18 mouse cellular contexts compared by ENCODE assay signal in genomic region chr15:99839165-99839840, GRCm38 (mm10). TPM values are rescaled to one million over a fixed set of nuclear protein-coding genes. Genes with fewer than 3 reads are reported as not detected.
DNase-seq lines count a peak whose midpoint lies in the region; ATAC-seq and TF ChIP-seq lines count a peak whose summit lies in the region.
"Had no signal": no experiment of that assay in that cellular context is flagged by ENCODE, and none has a peak within 500 bp of the region (broad histone marks: within the 10 kb centered on the region; RNA-seq: fewer than 3 reads in every experiment).

No protein-coding gene starts in this region.

- H3K9me3 ChIP-seq in hindbrain, embryonic 11.5 days (ENCODE audit: control insufficient read depth, low read length) = no peaks in the 10 kb centered on the region
- H3K9me3 ChIP-seq: heart, embryonic 13.5 days; hindbrain, embryonic 10.5 days; lung, embryonic 15.5 days; midbrain, embryonic 10.5 days; midbrain, embryonic 15.5 days; neural tube, embryonic 15.5 days had no signal

- intact Hi-C loops in gastrocnemius, adult 2 months (cut with DNase I) = no loop called here

- no peaks in the 10 kb centered on the region for H3K36me3 ChIP-seq in thymus, adult 2 months (ENCODE audit: control insufficient read depth, insufficient read depth, low read length)
- no peaks in the 10 kb centered on the region for H3K36me3 ChIP-seq in hindbrain, embryonic 11.5 days (ENCODE audit: control insufficient read depth, insufficient read depth, low read length)
- H3K36me3 ChIP-seq: lung, embryonic 15.5 days; midbrain, embryonic 15.5 days had no signal

- TF ChIP-seq POLR2A in thymus, adult 2 months (IDR thresholded peaks at IDR 0.05; ENCODE audit: control insufficient read depth, extremely low read depth, insufficient read depth, low read length, poor library complexity) = no peak

- 93% methylated on average over 13 of the region's 13 CpGs for WGBS in thymus, adult 2 months
- WGBS in hindbrain, embryonic 11.5 days = 76% methylated on average over 13 of the region's 13 CpGs

- no peak overlapping the region for H3K9ac ChIP-seq in hindbrain, embryonic 11.5 days (ENCODE audit: low read depth, low read length)
- H3K9ac ChIP-seq: heart, embryonic 13.5 days; lung, embryonic 15.5 days; midbrain, embryonic 15.5 days; neural tube, embryonic 15.5 days had no signal

- no peaks in the 10 kb centered on the region for H3K4me1 ChIP-seq in thymus, adult 2 months (replicated peaks; ENCODE audit: control insufficient read depth, insufficient read depth, low read length)
- H3K4me1 ChIP-seq in hindbrain, embryonic 11.5 days (replicated peaks; ENCODE audit: control insufficient read depth, insufficient read depth, low read length) = no peaks in the 10 kb centered on the region
- H3K4me1 ChIP-seq: heart, embryonic 13.5 days; midbrain, embryonic 10.5 days; midbrain, embryonic 15.5 days had no signal

- peak overlapping the region; percentile 12; the same call in 1 of the 2 replicates for H3K27ac ChIP-seq in gastrocnemius, adult 2 months
- H3K27ac ChIP-seq in thymus, adult 2 months (ENCODE audit: control insufficient read depth, insufficient read depth, low read length) = peak overlapping the region; percentile 49; the same call in 1 of the 2 replicates
- no peak overlapping the region for H3K27ac ChIP-seq in hindbrain, embryonic 11.5 days (ENCODE audit: low read depth, low read length)
- H3K27ac ChIP-seq: heart, embryonic 13.5 days; hindbrain, embryonic 10.5 days; lung, embryonic 15.5 days; midbrain, embryonic 10.5 days; midbrain, embryonic 15.5 days; neural tube, embryonic 15.5 days had no signal

- DNase-seq in cerebellum, adult 9-11 months = peak; percentile 23
- DNase-seq in cerebellum, adult 11 months = no peak
- no peak for DNase-seq in gastrocnemius, adult 2 months
- no peak for DNase-seq in gastrocnemius, postnatal 10 days
- DNase-seq in thymus, adult 2 months = no peak
- no peak for DNase-seq in thymus, adult 18-20 months
- no peak for DNase-seq in hindbrain, embryonic 11.5 days (ENCODE audit: low spot score)
- DNase-seq: layer of hippocampus, adult 9-11 months; right cerebral cortex, postnatal 14 days; thymus, postnatal 36 days had no signal

- H3K4me2 ChIP-seq in hindbrain, embryonic 11.5 days (replicated peaks; ENCODE audit: low read depth, low read length) = no peak overlapping the region
- H3K4me2 ChIP-seq: heart, embryonic 13.5 days; lung, embryonic 15.5 days; midbrain, embryonic 15.5 days; neural tube, embryonic 15.5 days had no signal

- no peak for TF ChIP-seq CTCF in gastrocnemius, adult 2 months (IDR thresholded peaks at IDR 0.05)
- TF ChIP-seq CTCF in thymus, adult 2 months (IDR thresholded peaks at IDR 0.05; ENCODE audit: borderline replicate concordance, control insufficient read depth, extremely low read depth, insufficient read depth, low read length, poor library complexity) = no peak

- H3K27me3 ChIP-seq in thymus, adult 2 months (ENCODE audit: control insufficient read depth, insufficient read depth, low read length) = no peaks in the 10 kb centered on the region
- H3K27me3 ChIP-seq in hindbrain, embryonic 11.5 days (ENCODE audit: control insufficient read depth, insufficient read depth, low read length) = no peaks in the 10 kb centered on the region
- H3K27me3 ChIP-seq: heart, embryonic 13.5 days; lung, embryonic 15.5 days; midbrain, embryonic 15.5 days; neural tube, embryonic 15.5 days had no signal

- no peak for ATAC-seq in hindbrain, embryonic 11.5 days (ENCODE audit: low FRiP score)
- ATAC-seq: forebrain, embryonic 14.5 days; midbrain, embryonic 15.5 days had no signal

- no peak overlapping the region for H3K4me3 ChIP-seq in gastrocnemius, adult 2 months
- H3K4me3 ChIP-seq in thymus, adult 2 months (ENCODE audit: control insufficient read depth, insufficient read depth, low read length) = no peak overlapping the region
- H3K4me3 ChIP-seq in hindbrain, embryonic 11.5 days (ENCODE audit: low read depth, low read length) = no peak overlapping the region
- H3K4me3 ChIP-seq: erythroblast, embryonic 14.5 days; heart, embryonic 13.5 days; hindbrain, embryonic 10.5 days; lung, embryonic 15.5 days; midbrain, embryonic 10.5 days; midbrain, embryonic 15.5 days; neural tube, embryonic 15.5 days had no signal

RNA-seq across cellular contexts. Expression of gene Lima1, which starts 36.0 kb away (rescaled TPM):
- 1 to 10 TPM; 7.9 to 9.8 TPM for total RNA-seq in gastrocnemius, adult 2 months (2021)
- 10 to 100 TPM; 30.4 to 41.9 TPM for total RNA-seq in gastrocnemius, postnatal 10 days (2021)
- polyA plus RNA-seq in thymus, adult 2 months (2012; rRNA removed) = 11.0 and 12.3 TPM in 2 replicates
- polyA plus RNA-seq in hindbrain, embryonic 11.5 days (2014; fragmentation: Nextera tagmentation; extraction: Ambion mirVana) = 30.8 and 31.8 TPM in 2 replicates
